Mouse (Mus musculus): ENCODE data around the gene Gm49661. TPM values are rescaled to one million over a fixed set of nuclear protein-coding genes. Genes with fewer than 3 reads are reported as not detected.

The Gm49661 gene
- polyA plus RNA-seq, 1 experiment from 2014 or later: not detected

DNA sequence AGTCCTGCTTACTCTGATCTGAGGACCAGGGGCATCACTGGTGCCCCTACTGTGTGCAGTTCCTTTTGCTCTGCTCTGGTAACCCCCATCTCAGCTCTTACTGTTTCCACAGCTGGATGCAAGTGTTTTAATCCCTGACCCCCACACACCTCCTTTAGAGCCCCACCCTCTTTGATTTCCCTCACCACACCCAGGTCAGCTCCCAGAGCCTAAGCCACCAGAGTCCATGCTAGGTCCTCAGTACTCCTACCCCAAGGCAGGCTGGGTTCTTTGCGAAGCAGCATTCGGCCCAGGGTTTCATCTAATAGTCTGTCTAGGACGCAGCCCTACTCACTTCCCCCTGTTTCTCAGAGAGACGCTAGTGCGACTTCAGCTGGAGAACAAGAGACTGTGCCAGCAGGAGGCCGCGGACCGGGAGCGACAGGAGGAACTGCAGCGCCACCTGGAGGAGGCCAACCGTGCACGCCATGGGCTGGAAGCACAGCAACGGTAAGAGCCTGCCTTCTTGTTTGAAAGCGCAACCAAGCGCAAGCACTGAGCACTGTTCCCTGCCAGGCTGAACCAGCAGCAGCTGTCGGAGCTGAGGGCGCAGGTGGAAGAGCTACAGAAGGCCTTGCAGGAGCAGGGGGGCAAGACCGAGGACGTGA lies 28.5 kb upstream of the Gm49661 start:
- peak; percentile 79 for ATAC-seq (ENCODE audit: insufficient number of reproducible peaks, insufficient read depth, low FRiP score, low read depth)
- Histone ChIP-seq H3K9me3 (ENCODE audit: control insufficient read depth, low read depth, low read length) (no peaks in the 10 kb centered on the region), H3K27ac (ENCODE audit: low read length) (no peak overlapping the region), H3K4me2 (replicated peaks; ENCODE audit: low read depth, low read length) (peak overlapping the region; percentile 12; the same call in 1 of the 2 replicates), H3K36me3 (ENCODE audit: control insufficient read depth, insufficient read depth, low read length) (no peaks in the 10 kb centered on the region), H3K4me1 (ENCODE audit: control insufficient read depth, insufficient read depth, low read length) (peaks cover 5% of the 10 kb centered on the region), H3K4me3 (ENCODE audit: low read depth, low read length) (no peak overlapping the region), H3K27me3 (ENCODE audit: control insufficient read depth, insufficient read depth, low read length) (no peaks in the 10 kb centered on the region), H3K9ac (replicated peaks; ENCODE audit: low read depth, low read length) (0 out of 2 replicates have a peak overlapping the region, but pooled peaks have one; percentile 21)
- 9% methylated on average over 19 of the region's 19 CpGs for WGBS

DNA sequence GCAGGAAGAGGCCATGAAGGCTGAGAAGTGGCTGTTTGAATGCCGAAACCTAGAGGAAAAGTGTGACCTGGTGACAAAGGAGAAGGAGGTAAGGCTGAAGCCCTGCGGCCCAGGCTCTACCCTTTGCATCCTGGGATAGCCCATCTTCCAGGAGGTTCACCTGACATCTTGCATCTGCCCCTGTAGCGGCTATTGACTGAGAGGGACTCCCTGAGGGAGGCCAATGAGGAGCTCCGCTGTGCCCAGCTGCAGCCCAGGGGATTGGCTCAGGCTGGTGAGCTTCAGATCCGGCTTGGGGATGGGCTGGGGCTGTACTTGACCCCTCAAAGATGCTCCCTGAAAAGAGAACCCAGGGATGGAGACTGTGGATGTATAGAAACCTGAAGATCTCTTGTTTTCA lies 27.7 kb upstream of the Gm49661 start:
- Histone ChIP-seq H3K36me3 (ENCODE audit: control insufficient read depth, insufficient read depth, low read length) (no peaks in the 10 kb centered on the region), H3K4me2 (replicated peaks; ENCODE audit: low read depth, low read length) (no peak overlapping the region), H3K4me3 (ENCODE audit: low read depth, low read length) (no peak overlapping the region), H3K27ac (ENCODE audit: low read length) (no peak overlapping the region), H3K4me1 (ENCODE audit: control insufficient read depth, insufficient read depth, low read length) (peaks cover 6% of the 10 kb centered on the region), H3K27me3 (ENCODE audit: control insufficient read depth, insufficient read depth, low read length) (no peaks in the 10 kb centered on the region), H3K9ac (replicated peaks; ENCODE audit: low read depth, low read length) (no peak overlapping the region), H3K9me3 (ENCODE audit: control insufficient read depth, low read depth, low read length) (no peaks in the 10 kb centered on the region)
- WGBS: 79% methylated on average over 5 of the region's 5 CpGs
- no peak for ATAC-seq (ENCODE audit: insufficient number of reproducible peaks, insufficient read depth, low FRiP score, low read depth)

DNA sequence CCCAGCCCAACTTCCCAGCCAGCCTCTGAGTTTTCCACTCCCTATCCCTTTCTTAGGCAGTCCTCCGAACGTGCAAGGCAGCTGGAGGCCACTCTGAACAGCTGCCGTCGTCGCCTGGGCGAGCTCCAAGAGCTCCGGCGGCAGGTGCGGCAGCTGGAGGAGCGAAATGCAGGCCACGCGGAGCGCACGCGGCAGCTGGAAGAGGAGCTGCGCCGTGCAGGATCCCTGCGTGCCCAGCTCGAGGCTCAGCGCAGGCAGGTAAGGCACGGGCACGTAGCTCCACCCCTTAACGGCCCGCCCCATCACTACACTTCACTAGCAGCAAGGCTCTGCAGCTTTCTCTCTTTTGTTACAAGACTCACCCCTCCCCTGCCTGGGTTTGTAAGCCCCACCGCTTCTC lies 26.4 kb upstream of the Gm49661 start:
- WGBS: 29% methylated on average over 25 of the region's 25 CpGs
- Histone ChIP-seq H3K4me1 (ENCODE audit: control insufficient read depth, insufficient read depth, low read length) (peaks cover 11% of the 10 kb centered on the region), H3K4me3 (ENCODE audit: low read depth, low read length) (no peak overlapping the region), H3K27ac (ENCODE audit: low read length) (no peak overlapping the region), H3K9me3 (ENCODE audit: control insufficient read depth, low read depth, low read length) (no peaks in the 10 kb centered on the region), H3K36me3 (ENCODE audit: control insufficient read depth, insufficient read depth, low read length) (no peaks in the 10 kb centered on the region), H3K27me3 (ENCODE audit: control insufficient read depth, insufficient read depth, low read length) (no peaks in the 10 kb centered on the region), H3K9ac (replicated peaks; ENCODE audit: low read depth, low read length) (no peak overlapping the region), H3K4me2 (replicated peaks; ENCODE audit: low read depth, low read length) (no peak overlapping the region)
- ATAC-seq (ENCODE audit: insufficient number of reproducible peaks, insufficient read depth, low FRiP score, low read depth): no peak

DNA sequence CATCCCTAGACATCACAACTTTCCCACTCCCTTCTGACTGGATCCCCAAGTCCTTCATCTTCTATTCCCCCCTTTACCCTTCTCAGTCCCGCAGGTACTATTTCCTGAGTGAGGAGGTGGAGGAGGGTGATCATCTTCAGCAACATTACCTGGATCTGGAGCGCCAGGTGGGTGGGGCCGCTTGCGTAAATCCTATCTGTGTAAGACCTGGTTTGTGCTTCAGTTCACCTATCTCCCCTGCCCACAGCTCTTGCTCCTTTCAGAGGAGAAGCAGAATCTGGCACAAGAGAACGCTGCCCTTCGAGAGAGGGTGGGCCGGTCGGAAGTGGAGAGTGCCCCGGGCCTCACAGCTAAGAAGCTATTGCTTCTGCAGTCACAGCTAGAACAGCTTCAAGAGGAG lies 25.1 kb upstream of the Gm49661 start:
- WGBS: 91% methylated on average over 9 of the region's 9 CpGs
- H3K4me3 ChIP-seq (ENCODE audit: low read depth, low read length): no peak overlapping the region

DNA sequence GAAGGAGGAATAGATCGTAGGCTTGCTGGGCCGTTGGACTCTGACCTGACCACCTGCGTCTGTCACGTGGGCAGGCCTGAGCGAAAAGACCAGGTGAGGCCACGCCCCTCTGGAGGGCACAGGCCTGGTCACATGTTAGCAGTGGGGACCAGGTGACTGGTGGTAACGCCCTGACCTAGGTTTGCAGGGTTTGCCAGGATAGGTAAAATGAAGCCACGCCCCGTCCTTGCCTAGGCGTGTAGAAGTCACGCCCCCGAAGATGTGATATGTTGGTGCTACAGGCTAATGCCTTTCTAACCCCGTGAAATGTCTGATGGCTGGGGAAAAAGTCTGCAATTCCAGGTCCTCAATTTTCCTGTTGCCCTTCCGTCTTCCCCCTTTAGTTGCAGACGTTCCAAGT lies 21.6 kb upstream of the Gm49661 start:
- 0 out of 2 replicates have a peak, but pooled peaks cover 10% of the 10 kb centered on the region for H3K4me1 ChIP-seq (ENCODE audit: control insufficient read depth, insufficient read depth, low read length)
- H3K27ac ChIP-seq (ENCODE audit: low read length): peak overlapping the region; percentile 84
- H3K36me3 ChIP-seq (ENCODE audit: control insufficient read depth, insufficient read depth, low read length): no peaks in the 10 kb centered on the region
- H3K9me3 ChIP-seq (ENCODE audit: control insufficient read depth, low read depth, low read length): no peaks in the 10 kb centered on the region
- H3K9ac ChIP-seq (replicated peaks; ENCODE audit: low read depth, low read length): peak overlapping the region; percentile 67
- peak overlapping the region; percentile 78 for H3K4me2 ChIP-seq (replicated peaks; ENCODE audit: low read depth, low read length)
- 2% methylated on average over 15 of the region's 15 CpGs for WGBS
- peak overlapping the region; percentile 68 for H3K4me3 ChIP-seq (ENCODE audit: low read depth, low read length)
- 0 out of 2 replicates have a peak, but pooled peaks cover 3% of the 10 kb centered on the region for H3K27me3 ChIP-seq (ENCODE audit: control insufficient read depth, insufficient read depth, low read length)
- peak; percentile 82 for ATAC-seq (ENCODE audit: insufficient number of reproducible peaks, insufficient read depth, low FRiP score, low read depth)

More for the DNA sequence above, 25.1 kb upstream of the Gm49661 start:
- no peaks in the 10 kb centered on the region for H3K36me3 ChIP-seq (ENCODE audit: control insufficient read depth, insufficient read depth, low read length)
- no peaks in the 10 kb centered on the region for H3K27me3 ChIP-seq (ENCODE audit: control insufficient read depth, insufficient read depth, low read length)
- H3K9me3 ChIP-seq (ENCODE audit: control insufficient read depth, low read depth, low read length): no peaks in the 10 kb centered on the region
- ATAC-seq (ENCODE audit: insufficient number of reproducible peaks, insufficient read depth, low FRiP score, low read depth): no peak
- H3K9ac ChIP-seq (replicated peaks; ENCODE audit: low read depth, low read length): no peak overlapping the region
- no peak overlapping the region for H3K4me2 ChIP-seq (replicated peaks; ENCODE audit: low read depth, low read length)
- no peak overlapping the region for H3K27ac ChIP-seq (ENCODE audit: low read length)
- peaks cover 11% of the 10 kb centered on the region for H3K4me1 ChIP-seq (ENCODE audit: control insufficient read depth, insufficient read depth, low read length)

DNA sequence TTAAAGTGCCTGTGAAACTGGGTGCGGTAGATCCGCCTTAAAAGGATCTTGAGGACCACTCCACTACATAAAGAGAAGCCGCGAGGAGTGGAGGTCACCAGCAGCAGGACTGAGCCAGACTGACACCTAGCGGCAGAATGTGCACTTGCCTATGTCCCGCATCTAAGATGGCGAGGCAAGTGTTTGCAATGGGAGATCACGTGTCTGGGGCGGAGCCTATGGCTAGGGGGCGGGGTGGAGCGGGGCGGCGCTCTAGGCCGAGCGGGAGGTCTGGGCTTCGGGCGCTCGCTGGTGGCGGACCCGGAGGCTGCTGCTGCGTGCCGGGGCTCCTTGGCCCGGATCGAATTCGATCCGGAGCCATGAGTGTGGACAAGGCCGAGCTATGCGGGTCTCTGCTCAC lies 21.1 kb upstream of the Gm49661 start, which contains the start of gene Hook2:
TSS of gene Hook2 (plus strand) at position 255 of the 400 bp plus-strand sequence.
- H3K9me3 ChIP-seq (ENCODE audit: control insufficient read depth, low read depth, low read length): no peaks in the 10 kb centered on the region
- peak within 1 kb of the TSS; percentile 67 for H3K9ac ChIP-seq (replicated peaks; ENCODE audit: low read depth, low read length)
- peak; percentile 79 for ATAC-seq (ENCODE audit: insufficient number of reproducible peaks, insufficient read depth, low FRiP score, low read depth)
- H3K36me3 ChIP-seq (ENCODE audit: control insufficient read depth, insufficient read depth, low read length): no peaks in the 10 kb centered on the region
- peak within 1 kb of the TSS; percentile 68 for H3K4me3 ChIP-seq (ENCODE audit: low read depth, low read length)
- 0 out of 2 replicates have a peak, but pooled peaks cover 3% of the 10 kb centered on the region for H3K27me3 ChIP-seq (ENCODE audit: control insufficient read depth, insufficient read depth, low read length)
- H3K4me2 ChIP-seq (replicated peaks; ENCODE audit: low read depth, low read length): peak within 1 kb of the TSS; percentile 78
- H3K4me1 ChIP-seq (ENCODE audit: control insufficient read depth, insufficient read depth, low read length): peaks cover 12% of the 10 kb centered on the region; the same call in 1 of the 2 replicates
- WGBS: under 1% methylated on average over 28 of the region's 28 CpGs
- peak within 1 kb of the TSS; percentile 84 for H3K27ac ChIP-seq (ENCODE audit: low read length)

DNA sequence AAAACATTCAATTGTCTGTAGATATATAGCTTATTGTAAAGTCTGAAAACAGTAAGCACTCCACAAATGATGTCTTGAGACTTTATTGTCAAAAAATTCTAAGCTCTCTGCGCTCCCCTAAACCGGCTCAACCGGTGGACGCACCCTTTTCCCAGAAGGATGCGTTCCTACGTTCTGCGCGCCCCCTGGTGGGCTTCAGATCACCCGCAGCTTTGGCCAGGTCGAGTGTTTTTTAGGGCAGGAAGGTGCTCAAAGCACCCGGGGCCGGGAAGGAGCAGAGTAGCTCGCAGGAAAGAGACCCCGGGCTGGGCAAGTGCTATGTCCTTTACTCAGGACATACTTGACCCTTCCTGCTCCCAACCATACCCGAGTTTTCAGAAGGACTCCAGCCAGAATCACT lies 20.6 kb upstream of the Gm49661 start:
- Histone ChIP-seq H3K4me1 (ENCODE audit: control insufficient read depth, insufficient read depth, low read length) (peaks cover 17% of the 10 kb centered on the region), H3K4me3 (ENCODE audit: low read depth, low read length) (peak overlapping the region; percentile 68), H3K27me3 (ENCODE audit: control insufficient read depth, insufficient read depth, low read length) (0 out of 2 replicates have a peak, but pooled peaks cover 3% of the 10 kb centered on the region), H3K27ac (ENCODE audit: low read length) (peak overlapping the region; percentile 84), H3K4me2 (replicated peaks; ENCODE audit: low read depth, low read length) (peak overlapping the region; percentile 78), H3K36me3 (ENCODE audit: control insufficient read depth, insufficient read depth, low read length) (no peaks in the 10 kb centered on the region), H3K9me3 (ENCODE audit: control insufficient read depth, low read depth, low read length) (no peaks in the 10 kb centered on the region), H3K9ac (replicated peaks; ENCODE audit: low read depth, low read length) (peak overlapping the region; percentile 52; the same call in 1 of the 2 replicates)
- under 1% methylated on average over 15 of the region's 15 CpGs for WGBS
- ATAC-seq (ENCODE audit: insufficient number of reproducible peaks, insufficient read depth, low FRiP score, low read depth): peak; percentile 61

DNA sequence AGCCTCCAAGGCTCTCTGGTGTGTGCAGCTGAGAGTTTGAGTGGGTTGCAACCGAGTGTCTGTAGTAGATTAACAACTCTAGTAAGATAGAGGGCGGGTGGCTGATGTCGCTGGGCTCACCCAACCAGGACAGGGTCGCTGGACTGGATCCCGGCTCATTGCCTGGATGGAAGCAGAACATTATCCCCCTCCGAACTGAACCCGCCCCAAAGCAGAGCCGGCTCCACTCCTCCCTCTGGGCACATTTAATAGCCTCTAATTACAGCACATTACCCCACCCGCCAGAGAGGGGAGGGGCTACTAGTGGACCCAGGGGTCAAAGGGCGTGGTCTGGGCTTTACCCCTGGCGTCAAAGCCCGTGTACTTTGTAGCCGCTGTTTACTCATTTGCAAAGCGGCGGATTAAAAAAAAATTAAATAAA lies 20.1 kb upstream of the Gm49661 start:
- Histone ChIP-seq H3K36me3 (ENCODE audit: control insufficient read depth, insufficient read depth, low read length) (no peaks in the 10 kb centered on the region), H3K9ac (replicated peaks; ENCODE audit: low read depth, low read length) (no peak overlapping the region; the same call in 1 of the 2 replicates), H3K9me3 (ENCODE audit: control insufficient read depth, low read depth, low read length) (no peaks in the 10 kb centered on the region), H3K4me2 (replicated peaks; ENCODE audit: low read depth, low read length) (peak overlapping the region; percentile 78), H3K27me3 (ENCODE audit: control insufficient read depth, insufficient read depth, low read length) (0 out of 2 replicates have a peak, but pooled peaks cover 3% of the 10 kb centered on the region), H3K4me1 (ENCODE audit: control insufficient read depth, insufficient read depth, low read length) (peaks cover 21% of the 10 kb centered on the region), H3K4me3 (ENCODE audit: low read depth, low read length) (peak overlapping the region; percentile 68; the same call in 1 of the 2 replicates), H3K27ac (ENCODE audit: low read length) (peak overlapping the region; percentile 84)
- no peak for ATAC-seq (ENCODE audit: insufficient number of reproducible peaks, insufficient read depth, low FRiP score, low read depth)
- 13% methylated on average over 15 of the region's 15 CpGs for WGBS

Data from stomach, embryonic 14.5 days (tissue).